Comparison of ENCODE assay signal across 26 mouse cellular contexts in the genomic region with DNA sequence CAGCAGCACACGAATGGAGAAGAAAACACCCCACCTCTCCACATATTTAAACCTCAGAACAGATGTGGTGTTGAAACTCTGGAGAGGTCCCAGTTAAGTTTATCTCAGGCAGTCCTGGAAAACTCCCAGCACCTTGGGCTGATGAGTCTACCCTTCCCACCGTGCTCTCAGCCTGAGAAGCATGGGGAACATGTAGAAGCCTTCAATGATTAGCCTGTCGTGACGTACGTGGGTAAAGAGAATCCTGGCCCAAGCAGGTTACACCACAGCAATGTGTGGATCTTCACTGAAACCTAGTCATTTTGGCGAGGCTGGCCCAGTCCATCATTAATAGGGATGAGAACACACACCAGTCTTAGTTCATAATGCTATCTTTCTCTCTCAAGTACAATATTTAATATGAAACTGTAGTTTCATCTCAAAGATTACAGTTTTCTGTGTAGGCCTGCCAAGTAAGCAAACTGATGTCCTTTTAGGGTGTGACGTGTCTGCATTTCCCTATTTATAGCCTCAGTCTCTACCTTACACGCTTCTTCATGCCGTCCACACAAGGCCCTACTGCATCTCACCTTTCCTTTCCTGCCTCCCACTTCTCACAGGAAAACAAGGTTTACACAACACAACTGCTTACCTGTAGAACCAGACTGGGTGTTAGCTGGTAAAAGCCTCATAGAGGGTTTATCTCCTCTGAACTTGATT.
DNase-seq lines count a peak whose midpoint lies in the region; ATAC-seq and TF ChIP-seq lines count a peak whose summit lies in the region.
"Had no signal": no experiment of that assay in that cellular context is flagged by ENCODE, and none has a peak within 500 bp of the region (broad histone marks: within the 10 kb centered on the region; RNA-seq: fewer than 3 reads in every experiment).

No protein-coding gene starts in this region.

- TF ChIP-seq POLR2A in heart, adult 2 months (IDR thresholded peaks at IDR 0.05; ENCODE audit: insufficient read depth, low read depth, low read length), result no peak

- no peak for TF ChIP-seq CTCF in heart, adult 2 months (IDR thresholded peaks at IDR 0.05)
- TF ChIP-seq CTCF in liver, postnatal 0 days (IDR thresholded peaks at IDR 0.05; ENCODE audit: low read depth), result no peak
- TF ChIP-seq CTCF in hindbrain, postnatal 0 days (IDR thresholded peaks at IDR 0.05; ENCODE audit: low read depth), result no peak

- H3K4me3 ChIP-seq in heart, adult 2 months, result no peak overlapping the region
- H3K4me3 ChIP-seq in heart, embryonic 16.5 days (ENCODE audit: low read length), result no peak overlapping the region
- no peak overlapping the region for H3K4me3 ChIP-seq in liver, postnatal 0 days (ENCODE audit: low read depth, low read length)
- no peak overlapping the region for H3K4me3 ChIP-seq in hindbrain, postnatal 0 days (ENCODE audit: low read length)
- H3K4me3 ChIP-seq: hindbrain, embryonic 10.5 days; kidney, embryonic 15.5 days; limb, embryonic 12.5 days; neural tube, embryonic 13.5 days had no signal

- H3K27me3 ChIP-seq in heart, adult 2 months (ENCODE audit: control insufficient read depth, insufficient read depth, low read length), result no peaks in the 10 kb centered on the region
- no peaks in the 10 kb centered on the region for H3K27me3 ChIP-seq in heart, embryonic 16.5 days (ENCODE audit: control insufficient read depth, insufficient read depth, low read length)
- no peaks in the 10 kb centered on the region for H3K27me3 ChIP-seq in liver, postnatal 0 days (ENCODE audit: insufficient read depth, low read length)
- no peaks in the 10 kb centered on the region for H3K27me3 ChIP-seq in hindbrain, postnatal 0 days (ENCODE audit: insufficient read depth, low read length)
- H3K27me3 ChIP-seq: kidney, embryonic 15.5 days; limb, embryonic 12.5 days; neural tube, embryonic 13.5 days had no signal

- ATAC-seq in heart, embryonic 16.5 days (replicated peaks; ENCODE audit: extremely low read depth, insufficient read depth, low FRiP score), result peak; percentile 79
- peak; percentile 19; the same call in 1 of the 2 replicates for ATAC-seq in erythroid progenitor cell, adult 5-6 weeks (replicated peaks; ENCODE audit: low FRiP score, poor library complexity, severe bottlenecking)
- 0 out of 2 replicates have a peak, but pooled peaks have one; percentile 7 for ATAC-seq in liver, postnatal 0 days
- no peak for ATAC-seq in hindbrain, postnatal 0 days
- ATAC-seq: forebrain, embryonic 16.5 days; intestine, postnatal 0 days had no signal

- no peaks in the 10 kb centered on the region for H3K79me2 ChIP-seq in heart, adult 2 months (replicated peaks; ENCODE audit: control insufficient read depth, insufficient read depth, low read length)

- no peaks in the 10 kb centered on the region for H3K36me3 ChIP-seq in heart, adult 2 months (ENCODE audit: control insufficient read depth, insufficient read depth, low read length)
- H3K36me3 ChIP-seq in heart, embryonic 16.5 days (ENCODE audit: control insufficient read depth, insufficient read depth), result no peaks in the 10 kb centered on the region
- H3K36me3 ChIP-seq in liver, postnatal 0 days (replicated peaks; ENCODE audit: insufficient read depth, low read length), result no peaks in the 10 kb centered on the region
- H3K36me3 ChIP-seq in hindbrain, postnatal 0 days (ENCODE audit: insufficient read depth, low read length), result no peaks in the 10 kb centered on the region
- H3K36me3 ChIP-seq: hindbrain, embryonic 10.5 days; kidney, embryonic 15.5 days; limb, embryonic 12.5 days; neural tube, embryonic 13.5 days had no signal

- DNase-seq in heart, adult 11 months, result peak; percentile 55
- no peak for DNase-seq in heart, adult 2 months
- DNase-seq in heart, adult 8-10 months (ENCODE audit: low spot score), result no peak
- no peak for DNase-seq in liver, postnatal 0 days
- DNase-seq in kidney, adult 9 months, result no peak
- no peak for DNase-seq in hindbrain, postnatal 0 days (ENCODE audit: low spot score)
- DNase-seq: adrenal gland, postnatal 10 days; cerebellum, adult 18-20 months; cerebellum, postnatal 36 days; gastrocnemius, postnatal 14 days; kidney, postnatal 4 days; lung, adult 2 months; lung, postnatal 14 days; midbrain, embryonic 14.5 days; retina, postnatal 1 day; right cerebral cortex, postnatal 25 days; spleen, adult 18-20 months; thymus, postnatal 25 days had no signal

- no peak overlapping the region for H3K9ac ChIP-seq in heart, adult 2 months (ENCODE audit: low read depth, low read length)
- no peak overlapping the region for H3K9ac ChIP-seq in heart, embryonic 16.5 days (ENCODE audit: low read length)
- H3K9ac ChIP-seq in liver, postnatal 0 days (replicated peaks), result no peak overlapping the region
- H3K9ac ChIP-seq in hindbrain, postnatal 0 days (replicated peaks; ENCODE audit: low read length), result no peak overlapping the region
- H3K9ac ChIP-seq: kidney, embryonic 15.5 days; limb, embryonic 12.5 days; neural tube, embryonic 13.5 days had no signal

- H3K4me1 ChIP-seq in heart, adult 2 months (ENCODE audit: control insufficient read depth, insufficient read depth, low read length), result no peaks in the 10 kb centered on the region; the same call in 1 of the 2 replicates
- H3K4me1 ChIP-seq in heart, embryonic 16.5 days (ENCODE audit: control insufficient read depth, insufficient read depth, low read length), result peaks cover 12% of the 10 kb centered on the region
- H3K4me1 ChIP-seq in liver, postnatal 0 days (ENCODE audit: insufficient read depth), result no peaks in the 10 kb centered on the region; the same call in 1 of the 2 replicates
- no peaks in the 10 kb centered on the region for H3K4me1 ChIP-seq in hindbrain, postnatal 0 days (ENCODE audit: insufficient read depth, low read length)
- H3K4me1 ChIP-seq: hindbrain, embryonic 10.5 days; kidney, embryonic 15.5 days; limb, embryonic 12.5 days; neural tube, embryonic 13.5 days had no signal

- no peak overlapping the region for H3K4me2 ChIP-seq in heart, embryonic 16.5 days (ENCODE audit: low read depth, low read length)
- no peak overlapping the region for H3K4me2 ChIP-seq in liver, postnatal 0 days (ENCODE audit: low read depth, low read length)
- no peak overlapping the region for H3K4me2 ChIP-seq in hindbrain, postnatal 0 days (ENCODE audit: low read depth, low read length)
- H3K4me2 ChIP-seq: kidney, embryonic 15.5 days; limb, embryonic 12.5 days; neural tube, embryonic 13.5 days had no signal

- no peak overlapping the region for H3K27ac ChIP-seq in heart, adult 2 months
- peak overlapping the region; percentile 81 for H3K27ac ChIP-seq in heart, embryonic 16.5 days (ENCODE audit: low read length)
- H3K27ac ChIP-seq in liver, postnatal 0 days (ENCODE audit: low read depth), result no peak overlapping the region
- no peak overlapping the region for H3K27ac ChIP-seq in hindbrain, postnatal 0 days
- H3K27ac ChIP-seq: hindbrain, embryonic 10.5 days; kidney, embryonic 15.5 days; limb, embryonic 12.5 days; neural tube, embryonic 13.5 days had no signal

- no peak for TF ChIP-seq EP300 in heart, adult 2 months (IDR thresholded peaks at IDR 0.05; ENCODE audit: insufficient read depth, low read depth, low read length)
- TF ChIP-seq EP300 in liver, postnatal 0 days (IDR thresholded peaks at IDR 0.05; ENCODE audit: low read depth), result no peak

- no peaks in the 10 kb centered on the region for H3K9me3 ChIP-seq in heart, embryonic 16.5 days (replicated peaks; ENCODE audit: control insufficient read depth, low read length)
- no peaks in the 10 kb centered on the region for H3K9me3 ChIP-seq in liver, postnatal 0 days (ENCODE audit: low read length)
- H3K9me3 ChIP-seq in hindbrain, postnatal 0 days (ENCODE audit: low read length), result no peaks in the 10 kb centered on the region
- H3K9me3 ChIP-seq: hindbrain, embryonic 10.5 days; kidney, embryonic 15.5 days; limb, embryonic 12.5 days; neural tube, embryonic 13.5 days had no signal

- intact Hi-C loops in heart, adult 2 months (cut with DNase I), result no loop called here

- 63% methylated on average over 9 of the region's 9 CpGs for WGBS in heart, adult 2 months
- WGBS in heart, embryonic 16.5 days, result 42% methylated on average over 9 of the region's 9 CpGs
- 62% methylated on average over 9 of the region's 9 CpGs for WGBS in liver, postnatal 0 days (ENCODE audit: insufficient replicate concordance)
- 89% methylated on average over 9 of the region's 9 CpGs for WGBS in hindbrain, postnatal 0 days
